ENCODE assay signal across 7 mouse cellular contexts in the genomic region with DNA sequence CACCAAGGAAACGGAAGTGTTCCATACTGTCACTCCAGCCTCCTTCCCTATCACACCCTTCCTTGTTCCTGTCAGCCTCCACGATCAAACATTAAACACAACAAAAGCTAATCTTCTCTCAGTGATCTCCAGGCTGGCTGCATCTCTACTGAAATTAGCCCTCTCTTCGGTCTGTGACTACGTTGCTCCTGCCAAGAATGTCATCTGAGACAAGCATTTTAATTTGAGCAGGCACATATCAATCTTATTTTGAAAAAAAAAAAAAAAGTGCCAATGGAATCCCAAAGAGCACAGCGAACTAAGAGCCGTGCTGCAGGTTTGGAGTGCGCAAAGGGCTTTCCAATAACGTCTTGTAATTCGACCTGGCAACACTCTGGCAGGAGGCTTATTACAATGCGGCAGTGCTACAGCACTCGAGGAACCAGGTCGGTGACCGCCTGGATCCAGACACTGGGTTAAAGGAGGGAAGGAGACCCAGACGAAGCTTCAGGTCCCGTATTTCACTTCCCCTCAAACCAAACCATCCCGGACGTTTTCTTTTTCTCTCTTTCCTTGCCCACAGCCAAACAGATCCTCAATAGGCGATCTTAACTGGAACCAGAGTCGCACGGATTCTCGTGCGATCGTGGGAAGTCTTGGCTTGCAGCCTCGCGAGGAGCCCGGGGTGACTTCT. TPM values are rescaled to one million over a fixed set of nuclear protein-coding genes. Genes with fewer than 3 reads are reported as not detected.
DNase-seq lines count a peak whose midpoint lies in the region; ATAC-seq and TF ChIP-seq lines count a peak whose summit lies in the region.

No protein-coding gene starts in this region.

- H3K4me2 ChIP-seq in embryonic facial prominence, embryonic 12.5 days (replicated peaks) = peak overlapping the region; percentile 94
- peak overlapping the region; percentile 94 for H3K4me2 ChIP-seq in hindbrain, postnatal 0 days (ENCODE audit: low read depth, low read length)
- H3K4me2 ChIP-seq in liver, embryonic 16.5 days (ENCODE audit: low read depth, low read length) = peak overlapping the region; percentile 88

- no peak for DNase-seq in testis, postnatal 10 days (ENCODE audit: low spot score)
- peak; percentile 47 for DNase-seq in hindbrain, postnatal 0 days (ENCODE audit: low spot score)
- DNase-seq in skeletal muscle tissue, adult 2 months (ENCODE audit: low read depth, low spot score) = peak; percentile 5

- peak overlapping the region; percentile 90 for H3K4me3 ChIP-seq in testis, adult 2 months (ENCODE audit: control insufficient read depth, low read depth, low read length)
- peak overlapping the region; percentile 85 for H3K4me3 ChIP-seq in embryonic facial prominence, embryonic 12.5 days
- H3K4me3 ChIP-seq in hindbrain, postnatal 0 days (ENCODE audit: low read length) = peak overlapping the region; percentile 92
- peak overlapping the region; percentile 76 for H3K4me3 ChIP-seq in liver, embryonic 16.5 days (ENCODE audit: low read depth, low read length)

- H3K27me3 ChIP-seq in testis, adult 2 months (ENCODE audit: control insufficient read depth, insufficient read depth, low read length) = no peaks in the 10 kb centered on the region
- H3K27me3 ChIP-seq in embryonic facial prominence, embryonic 12.5 days = no peaks in the 10 kb centered on the region
- no peaks in the 10 kb centered on the region for H3K27me3 ChIP-seq in hindbrain, postnatal 0 days (ENCODE audit: insufficient read depth, low read length)
- H3K27me3 ChIP-seq in liver, embryonic 16.5 days (ENCODE audit: control insufficient read depth, insufficient read depth, low read depth, low read length) = no peaks in the 10 kb centered on the region; the same call in 1 of the 2 replicates

- 4% methylated on average over 26 of the region's 26 CpGs for WGBS in embryonic facial prominence, embryonic 12.5 days
- WGBS in hindbrain, postnatal 0 days = 1% methylated on average over 26 of the region's 26 CpGs
- 9% methylated on average over 26 of the region's 26 CpGs for WGBS in liver, embryonic 16.5 days (ENCODE audit: insufficient replicate concordance)

- H3K9me3 ChIP-seq in embryonic facial prominence, embryonic 12.5 days = no peaks in the 10 kb centered on the region
- no peaks in the 10 kb centered on the region for H3K9me3 ChIP-seq in hindbrain, postnatal 0 days (ENCODE audit: low read length)
- no peaks in the 10 kb centered on the region for H3K9me3 ChIP-seq in liver, embryonic 16.5 days (replicated peaks; ENCODE audit: control insufficient read depth, low read length)

- TF ChIP-seq POLR2A in testis, adult 2 months (IDR thresholded peaks at IDR 0.05; ENCODE audit: control insufficient read depth, low read depth, low read length) = no peak

- H3K36me3 ChIP-seq in testis, adult 2 months (ENCODE audit: control insufficient read depth, insufficient read depth, low read length) = no peaks in the 10 kb centered on the region
- H3K36me3 ChIP-seq in embryonic facial prominence, embryonic 12.5 days = peaks cover 7% of the 10 kb centered on the region; the same call in 1 of the 2 replicates
- no peaks in the 10 kb centered on the region for H3K36me3 ChIP-seq in hindbrain, postnatal 0 days (ENCODE audit: insufficient read depth, low read length)
- 0 out of 2 replicates have a peak, but pooled peaks cover 3% of the 10 kb centered on the region for H3K36me3 ChIP-seq in liver, embryonic 16.5 days (ENCODE audit: control insufficient read depth, insufficient read depth)

- no peak; the same call in 1 of the 2 replicates for ATAC-seq in embryonic facial prominence, embryonic 12.5 days (ENCODE audit: insufficient number of reproducible peaks, insufficient read depth, low FRiP score, low TSS enrichment)
- peak; percentile 8 for ATAC-seq in hindbrain, postnatal 0 days
- ATAC-seq in liver, embryonic 16.5 days (ENCODE audit: low read depth) = no peak
- no peak for ATAC-seq in inflammation-experienced regulatory T-cells, adult 6 months

- H3K4me1 ChIP-seq in testis, adult 2 months (ENCODE audit: control insufficient read depth, insufficient read depth, low read length) = peaks cover 6% of the 10 kb centered on the region
- H3K4me1 ChIP-seq in embryonic facial prominence, embryonic 12.5 days = peaks cover 10% of the 10 kb centered on the region; the same call in 1 of the 2 replicates
- H3K4me1 ChIP-seq in hindbrain, postnatal 0 days (ENCODE audit: insufficient read depth, low read length) = peaks cover 12% of the 10 kb centered on the region
- peaks cover 3% of the 10 kb centered on the region for H3K4me1 ChIP-seq in liver, embryonic 16.5 days (ENCODE audit: control insufficient read depth, low read depth, low read length)

- peak overlapping the region; percentile 80 for H3K27ac ChIP-seq in testis, adult 2 months (ENCODE audit: control insufficient read depth, insufficient read depth, low read depth, low read length)
- H3K27ac ChIP-seq in embryonic facial prominence, embryonic 12.5 days = peak overlapping the region; percentile 87
- H3K27ac ChIP-seq in hindbrain, postnatal 0 days = peak overlapping the region; percentile 98
- H3K27ac ChIP-seq in liver, embryonic 16.5 days (ENCODE audit: low read length) = no peak overlapping the region

- TF ChIP-seq CTCF in testis, adult 2 months (IDR thresholded peaks at IDR 0.05; ENCODE audit: control insufficient read depth, insufficient read depth, insufficient replicate concordance, low read depth, low read length) = no peak
- TF ChIP-seq CTCF in hindbrain, postnatal 0 days (IDR thresholded peaks at IDR 0.05; ENCODE audit: low read depth) = no peak

- H3K9ac ChIP-seq in embryonic facial prominence, embryonic 12.5 days = peak overlapping the region; percentile 98
- peak overlapping the region; percentile 99 for H3K9ac ChIP-seq in hindbrain, postnatal 0 days (replicated peaks; ENCODE audit: low read length)
- H3K9ac ChIP-seq in liver, embryonic 16.5 days (ENCODE audit: low read depth, low read length) = peak overlapping the region; percentile 58

RNA-seq across cellular contexts. Expression of gene Spin1, which starts 1.0 kb away (rescaled TPM):
- 7.8 and 12.1 TPM in 2 replicates for polyA plus RNA-seq in testis, adult 2 months (2012; rRNA removed)
- 140 and 145 TPM in 2 replicates for polyA plus RNA-seq in embryonic facial prominence, embryonic 12.5 days (2016; fragmentation: Nextera tagmentation; extraction: Ambion mirVana)
- 174 and 188 TPM in 2 replicates for total RNA-seq in hindbrain, postnatal 0 days (2014; rRNA removed)
- polyA plus RNA-seq in hindbrain, postnatal 0 days (2015; fragmentation: Nextera tagmentation; extraction: Ambion mirVana) = 127 and 131 TPM in 2 replicates
- polyA plus RNA-seq in liver, embryonic 16.5 days (2015; fragmentation: Nextera tagmentation; extraction: Ambion mirVana) = 9.7 and 10.4 TPM in 2 replicates
- 10 to 100 TPM; 38.9 to 41.7 (median 40.0) TPM for polyA plus RNA-seq in inflammation-experienced regulatory T-cells, adult 6 months (2017; shearing (Covaris generic))
